Mouse (Mus musculus) ES-CJ7 (cell line): ENCODE measurements around the gene Efna3.

Experiments used
- DNase-seq: peaks from one replicate; pipeline ENCODE4 v3.0.0; 2011; ENCODE audit warnings: low read depth, low spot score

The Efna3 gene

DNA sequence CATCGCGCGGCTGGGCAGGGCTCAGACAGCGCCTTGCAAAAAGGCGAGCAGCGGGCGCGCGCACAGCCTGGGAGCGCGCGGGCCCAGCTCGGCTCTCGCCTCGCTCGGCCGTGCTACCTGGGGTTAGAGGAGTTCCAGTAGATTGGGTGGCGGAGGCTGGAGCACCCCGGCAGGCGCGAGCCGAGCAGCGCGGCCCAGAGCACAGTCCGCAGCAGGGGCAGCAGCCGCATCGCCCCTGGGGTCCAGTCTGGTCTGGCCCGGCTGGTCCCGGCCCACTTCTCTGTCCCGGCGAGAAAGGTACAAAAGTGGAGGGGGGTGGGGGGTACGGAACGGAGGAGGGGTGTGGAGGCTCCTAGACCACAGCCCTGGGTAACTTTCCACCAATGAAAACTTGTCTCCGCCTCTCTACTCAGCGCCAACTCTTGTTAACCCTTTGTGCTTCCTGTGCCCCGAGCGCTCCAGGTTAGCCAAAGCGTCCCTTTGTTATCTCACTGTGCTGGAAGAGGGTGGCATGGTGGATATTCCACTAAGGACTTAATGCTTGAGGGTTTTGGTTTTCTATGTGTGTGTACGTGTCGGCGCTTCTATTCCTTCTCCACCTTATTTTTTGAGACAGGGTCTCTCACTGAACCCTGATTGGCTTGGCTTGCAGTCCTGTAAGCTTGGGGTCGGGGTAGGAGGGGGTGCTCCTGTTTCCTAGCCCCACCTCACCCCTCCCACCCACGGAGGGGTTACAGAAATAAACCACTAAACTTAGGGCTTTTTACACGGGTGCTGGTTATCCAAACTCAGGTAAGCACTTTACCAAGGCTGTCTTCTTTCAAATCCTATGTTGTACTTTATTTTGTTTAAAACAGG, 15.2 kb upstream of the Efna3 start, which contains the start of gene Efna4:
TSS of gene Efna4 (minus strand) at position 308 of the 858 bp plus-strand sequence.
- peak; percentile 88 for DNase-seq

GRCm38 (mm10) chr3:89337062-89337720, 14.4 kb upstream of the Efna3 start:
- no peak for DNase-seq

GRCm38 (mm10) chr3:89336529-89336928, 13.8 kb upstream of the Efna3 start:
- no peak for DNase-seq

DNA sequence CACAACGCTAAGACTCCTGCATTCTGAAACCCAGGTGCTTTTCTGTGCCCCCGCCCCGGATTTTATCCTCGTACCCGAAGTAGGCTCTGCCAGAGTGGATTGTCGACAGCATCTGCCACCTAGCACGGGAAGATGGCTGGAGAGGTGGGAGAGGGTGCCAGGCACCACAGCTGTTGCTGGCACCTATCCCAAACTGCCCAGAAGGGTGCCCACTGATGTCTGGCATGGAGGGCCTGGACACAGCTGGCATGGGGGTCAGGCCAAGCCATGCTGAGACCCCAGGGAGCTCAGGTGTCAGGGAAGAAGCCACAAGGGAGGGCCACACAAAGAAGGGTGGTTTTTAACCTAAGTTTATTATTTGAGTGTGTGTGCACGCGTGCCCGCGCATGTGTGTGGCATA, 10.3 kb upstream of the Efna3 start:
- no peak for DNase-seq

DNA sequence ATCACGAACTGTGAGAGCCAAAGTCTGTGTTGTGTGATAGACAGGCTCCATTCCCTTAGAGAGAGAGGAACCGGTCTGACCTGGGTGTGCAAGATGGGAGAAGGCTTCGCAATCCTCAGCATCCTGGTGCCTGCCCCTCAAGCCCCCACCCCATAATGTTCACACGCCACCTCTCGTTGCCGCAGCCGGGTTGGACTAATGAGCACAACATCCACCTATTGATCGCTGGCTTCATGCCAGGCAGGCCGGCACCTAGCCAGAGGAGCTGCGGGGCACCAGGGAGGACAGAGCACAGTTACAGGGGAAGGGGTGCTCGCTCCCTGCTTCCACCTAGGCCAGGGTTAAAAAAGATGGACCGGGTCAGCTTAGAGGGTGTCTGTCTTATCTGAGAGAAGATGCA, 9.7 kb upstream of the Efna3 start:
- no peak for DNase-seq

- DNase-seq, result no peak
These were observed 9.2 kb upstream of the Efna3 start for GRCm38 (mm10) chr3:89332013-89332412.

DNA sequence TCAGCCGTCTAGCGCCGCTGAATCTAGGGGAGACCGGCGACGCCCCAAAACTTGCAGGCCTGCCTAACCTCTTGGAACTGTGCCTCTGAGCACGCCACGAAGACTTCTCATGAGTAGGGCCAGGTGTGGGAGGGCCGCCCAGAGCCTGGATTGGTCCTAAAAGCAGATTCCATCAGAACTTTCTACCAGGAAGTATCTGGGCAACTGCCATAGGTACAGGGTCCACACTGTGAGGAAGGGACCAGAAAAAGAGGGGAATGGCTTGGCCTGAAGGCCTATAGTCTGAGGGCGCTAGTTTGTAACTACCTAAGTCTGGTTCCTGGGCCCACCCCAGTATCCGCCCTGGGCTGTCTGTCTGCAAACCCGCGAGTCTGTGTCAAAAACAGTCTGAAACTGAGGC, 8.8 kb upstream of the Efna3 start:
- DNase-seq, result no peak

DNA sequence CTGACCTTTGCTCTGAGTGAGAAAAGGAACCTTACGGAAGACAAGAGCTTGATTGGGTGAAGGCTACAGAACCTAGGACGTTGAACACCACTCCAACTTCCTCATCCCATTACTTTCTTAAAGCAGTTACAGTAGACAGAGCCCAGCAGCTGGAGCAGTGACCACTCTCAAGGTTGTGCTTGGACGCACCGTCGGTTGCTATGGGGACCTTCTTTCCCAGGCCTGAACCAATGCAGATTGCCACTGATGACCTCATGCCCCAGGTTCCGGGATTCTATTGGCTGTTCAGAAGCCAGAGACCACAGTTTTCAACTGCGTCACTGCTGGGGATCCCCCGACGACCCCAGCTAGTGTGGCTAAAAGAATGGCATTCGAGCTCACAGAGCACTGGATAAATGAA, 8.2 kb upstream of the Efna3 start:
- no peak for DNase-seq

DNA sequence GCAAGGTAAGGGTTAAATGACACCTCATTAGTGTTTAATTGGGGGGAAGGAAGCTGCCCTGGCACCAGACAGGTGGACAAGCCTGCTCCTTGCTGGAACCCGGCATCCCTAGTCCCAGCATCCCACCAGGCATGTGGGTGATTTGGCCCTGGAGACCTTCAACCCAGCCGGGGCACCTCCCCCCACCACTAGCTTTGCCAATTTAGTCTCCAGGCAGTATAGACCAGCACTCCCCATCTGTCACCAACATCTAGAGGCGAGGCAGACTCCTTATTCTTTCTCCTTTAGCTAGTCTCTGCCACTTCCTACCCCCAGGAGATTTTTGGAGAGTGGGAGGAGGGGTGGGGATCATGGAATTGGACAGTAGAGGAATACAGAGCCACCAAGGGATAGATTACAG, 7.6 kb upstream of the Efna3 start:
- no peak for DNase-seq

- DNase-seq, result peak; percentile 79
These were observed 5.9 kb upstream of the Efna3 start for GRCm38 (mm10) chr3:89328623-89329022.

- DNase-seq, result peak; percentile 74
These were observed 4.7 kb upstream of the Efna3 start for GRCm38 (mm10) chr3:89327371-89327870.

- DNase-seq, result no peak
These were observed 3.1 kb upstream of the Efna3 start for GRCm38 (mm10) chr3:89325882-89326281.

DNA sequence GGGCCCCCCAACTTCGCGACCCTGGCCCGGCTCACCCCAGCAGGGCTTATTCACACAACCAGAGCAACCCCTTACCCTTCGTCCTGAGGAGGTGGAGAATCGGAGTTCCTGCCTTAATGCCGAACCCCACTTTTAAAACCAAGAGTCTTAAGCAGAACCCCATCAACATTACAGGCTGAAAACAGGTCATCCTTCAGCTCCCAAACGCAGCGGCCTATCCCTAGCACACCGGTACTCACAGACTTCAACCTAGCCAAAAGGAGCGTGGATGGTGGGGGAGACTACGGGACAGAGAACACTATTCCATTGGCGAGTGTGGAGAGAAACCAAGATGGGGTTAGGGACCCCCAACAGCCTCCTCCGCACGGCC, 649 bp downstream of the Efna3 start:
- DNase-seq, result no peak

- DNase-seq, result no peak
These were observed 1.3 kb downstream of the Efna3 start for GRCm38 (mm10) chr3:89321183-89322130.

GRCm38 (mm10) chr3:89320581-89321182, 2.1 kb downstream of the Efna3 start:
- DNase-seq, result peak; percentile 92

DNA sequence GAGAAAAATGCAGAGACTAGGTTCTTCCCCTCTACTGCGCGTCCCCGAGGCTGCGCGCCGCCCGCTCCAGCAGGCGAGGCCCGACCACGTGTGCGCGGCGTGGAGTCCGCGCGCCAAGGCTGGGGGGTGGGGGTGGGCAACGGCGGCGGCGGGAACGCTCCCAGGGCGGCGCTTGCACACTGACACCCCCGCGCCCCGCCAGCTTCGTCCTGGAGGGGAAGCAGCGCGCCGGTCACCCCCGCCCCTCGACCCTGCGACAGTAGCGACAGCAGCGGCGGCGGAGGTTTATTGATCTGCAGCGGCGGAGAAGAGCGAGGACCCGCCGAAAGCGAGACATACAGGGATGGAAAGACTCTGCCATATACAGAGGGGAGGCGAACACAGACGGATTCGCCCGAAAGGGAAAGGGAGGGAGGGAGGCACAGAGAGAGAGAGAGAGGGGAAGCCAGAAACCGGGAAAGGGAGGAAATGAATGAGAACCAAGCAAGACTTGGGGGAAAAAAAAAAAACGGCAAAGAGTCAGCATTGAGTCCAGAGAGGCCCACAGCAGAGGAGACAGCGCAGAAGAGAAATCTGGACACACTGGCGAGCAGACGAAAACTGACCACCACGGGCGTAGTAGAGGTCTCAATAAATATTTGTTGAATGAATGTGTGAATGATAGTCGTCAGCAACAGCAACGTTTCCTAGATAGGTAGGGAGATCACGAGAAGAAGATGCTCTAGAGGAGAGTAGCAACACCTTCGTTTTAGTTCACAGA, 3.0 kb downstream of the Efna3 start:
- no peak for DNase-seq

GRCm38 (mm10) chr3:89318971-89319590, 3.7 kb downstream of the Efna3 start:
- DNase-seq, result no peak

DNA sequence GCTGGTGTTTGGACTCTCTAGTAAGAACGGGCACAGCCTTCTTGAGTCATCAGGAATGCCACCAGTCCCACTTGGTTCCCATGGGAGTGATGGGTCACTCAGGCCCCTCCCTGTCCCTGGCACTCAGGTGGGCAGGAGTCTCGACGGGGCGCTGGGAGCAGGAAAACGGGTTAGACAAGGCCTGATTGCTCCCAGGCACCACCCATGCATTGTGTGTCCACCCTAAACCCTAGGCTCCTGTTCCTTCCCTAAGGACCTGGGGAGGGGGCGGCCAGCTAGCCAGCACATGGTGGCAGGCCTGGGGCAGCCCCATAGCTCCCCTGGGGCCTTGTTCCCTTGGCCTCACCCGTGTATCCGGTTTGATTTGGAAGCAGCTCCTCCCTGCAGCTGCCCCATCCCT, 4.4 kb downstream of the Efna3 start:
- no peak for DNase-seq

GRCm38 (mm10) chr3:89317246-89317645, 5.5 kb downstream of the Efna3 start:
- no peak for DNase-seq

DNA sequence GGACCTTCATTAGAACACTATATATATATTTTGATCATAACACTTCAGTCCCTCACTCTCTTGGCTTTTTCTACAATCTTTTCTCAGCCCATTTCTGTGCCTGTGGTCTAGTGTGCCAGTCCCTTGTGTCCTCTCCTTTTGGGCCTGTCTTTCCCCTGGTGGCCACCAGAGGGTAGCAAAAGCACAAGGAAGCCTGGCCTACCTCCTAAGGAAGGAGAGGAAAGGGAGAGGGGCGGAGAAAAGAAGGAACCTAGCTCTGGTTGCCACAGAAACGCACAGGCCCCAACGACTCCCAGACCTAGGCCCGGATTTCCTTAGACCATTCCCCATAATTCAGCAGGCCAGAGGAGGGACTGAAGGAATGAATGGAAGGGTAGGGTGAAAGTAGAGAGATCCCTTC, 5.9 kb downstream of the Efna3 start:
- peak; percentile 91 for DNase-seq
